Mouse (Mus musculus) splenic B cell, adult 2 months (primary cell): ENCODE data around the gene B4galnt1.
"Not testable (repeated sequence)": the region's sequence is repeated elsewhere in the genome, so short reads cannot be mapped to it uniquely, and the experiment has no call there.

Source experiments
- DNase-seq: peaks from one replicate; pipeline ENCODE4 v3.0.0-alpha.2; 2011; ENCODE audit warnings: low read depth, low spot score
- H3K27me3 ChIP-seq: 2 replicates; pipeline ENCODE4 v1.6.1; 2012; ENCODE audit warnings: mild to moderate bottlenecking, low read length, moderate library complexity, mixed read lengths; ENCODE audit not compliant: control insufficient read depth, poor library complexity, insufficient read depth, severe bottlenecking
- H3K36me3 ChIP-seq: 2 replicates; pipeline ENCODE4 v1.6.1; 2012; ENCODE audit warnings: mild to moderate bottlenecking, low read length, moderate library complexity, mixed read lengths; ENCODE audit not compliant: control insufficient read depth, poor library complexity, insufficient read depth, severe bottlenecking

The B4galnt1 gene

GRCm38 (mm10) chr10:127154241-127154640, 10.8 kb upstream of the B4galnt1 start:
- H3K36me3 ChIP-seq = no peaks in the 10 kb centered on the region
- DNase-seq = no peak
- no peaks in the 10 kb centered on the region for H3K27me3 ChIP-seq

- no peaks in the 10 kb centered on the region for H3K36me3 ChIP-seq
- DNase-seq = no peak
These were observed 10.4 kb upstream of the B4galnt1 start for GRCm38 (mm10) chr10:127154652-127155051.

GRCm38 (mm10) chr10:127156089-127156488, 8.9 kb upstream of the B4galnt1 start:
- Histone ChIP-seq H3K36me3 (no peaks in the 10 kb centered on the region), H3K27me3 (no peaks in the 10 kb centered on the region)
- DNase-seq = no peak

More at GRCm38 (mm10) chr10:127154652-127155051, 10.4 kb upstream of the B4galnt1 start:
- H3K27me3 ChIP-seq = no peaks in the 10 kb centered on the region

- no peaks in the 10 kb centered on the region for H3K27me3 ChIP-seq
- H3K36me3 ChIP-seq = no peaks in the 10 kb centered on the region
- no peak for DNase-seq
These were observed 8.5 kb upstream of the B4galnt1 start for GRCm38 (mm10) chr10:127156511-127156910.

- no peak for DNase-seq
- H3K27me3 ChIP-seq = no peaks in the 10 kb centered on the region
- no peaks in the 10 kb centered on the region for H3K36me3 ChIP-seq
These were observed 6.6 kb upstream of the B4galnt1 start for GRCm38 (mm10) chr10:127158471-127158870.

GRCm38 (mm10) chr10:127160081-127160480, 4.9 kb upstream of the B4galnt1 start:
- DNase-seq = no peak
- Histone ChIP-seq H3K36me3 (no peaks in the 10 kb centered on the region), H3K27me3 (no peaks in the 10 kb centered on the region)

GRCm38 (mm10) chr10:127160728-127161127, 4.3 kb upstream of the B4galnt1 start:
- Histone ChIP-seq H3K27me3 (no peaks in the 10 kb centered on the region), H3K36me3 (no peaks in the 10 kb centered on the region)
- DNase-seq = no peak

- H3K27me3 ChIP-seq, H3K36me3 ChIP-seq: not testable (repeated sequence)
- peak; percentile 87 for DNase-seq
These were observed 2.2 kb upstream of the B4galnt1 start for GRCm38 (mm10) chr10:127162771-127163261.

- peaks cover 2% of the 10 kb centered on the region for H3K36me3 ChIP-seq
- no peak for DNase-seq
- H3K27me3 ChIP-seq = no peaks in the 10 kb centered on the region
These were observed 835 bp upstream of the B4galnt1 start for GRCm38 (mm10) chr10:127164190-127164589.

GRCm38 (mm10) chr10:127165354-127165653, 279 bp downstream of the B4galnt1 start:
- Histone ChIP-seq H3K27me3 (no peaks in the 10 kb centered on the region), H3K36me3 (peaks cover 7% of the 10 kb centered on the region)
- DNase-seq = no peak

GRCm38 (mm10) chr10:127165654-127166403, 804 bp downstream of the B4galnt1 start:
- Histone ChIP-seq H3K36me3 (peaks cover 7% of the 10 kb centered on the region), H3K27me3 (no peaks in the 10 kb centered on the region)
- peak; percentile 78 for DNase-seq

GRCm38 (mm10) chr10:127166404-127166715, 1.3 kb downstream of the B4galnt1 start:
- Histone ChIP-seq H3K27me3 (no peaks in the 10 kb centered on the region), H3K36me3 (peaks cover 7% of the 10 kb centered on the region)
- DNase-seq = no peak

GRCm38 (mm10) chr10:127166771-127167613, 2.0 kb downstream of the B4galnt1 start:
- Histone ChIP-seq H3K36me3 (peaks cover 13% of the 10 kb centered on the region), H3K27me3 (no peaks in the 10 kb centered on the region)
- DNase-seq = peak; percentile 46

GRCm38 (mm10) chr10:127167614-127168192, 2.7 kb downstream of the B4galnt1 start:
- peaks cover 15% of the 10 kb centered on the region for H3K36me3 ChIP-seq
- DNase-seq = no peak
- no peaks in the 10 kb centered on the region for H3K27me3 ChIP-seq

GRCm38 (mm10) chr10:127170002-127170401, 5.0 kb downstream of the B4galnt1 start:
- no peaks in the 10 kb centered on the region for H3K27me3 ChIP-seq
- DNase-seq = no peak
- peaks cover 15% of the 10 kb centered on the region for H3K36me3 ChIP-seq
